8 mouse cellular contexts compared by ENCODE assay signal in the genomic region with DNA sequence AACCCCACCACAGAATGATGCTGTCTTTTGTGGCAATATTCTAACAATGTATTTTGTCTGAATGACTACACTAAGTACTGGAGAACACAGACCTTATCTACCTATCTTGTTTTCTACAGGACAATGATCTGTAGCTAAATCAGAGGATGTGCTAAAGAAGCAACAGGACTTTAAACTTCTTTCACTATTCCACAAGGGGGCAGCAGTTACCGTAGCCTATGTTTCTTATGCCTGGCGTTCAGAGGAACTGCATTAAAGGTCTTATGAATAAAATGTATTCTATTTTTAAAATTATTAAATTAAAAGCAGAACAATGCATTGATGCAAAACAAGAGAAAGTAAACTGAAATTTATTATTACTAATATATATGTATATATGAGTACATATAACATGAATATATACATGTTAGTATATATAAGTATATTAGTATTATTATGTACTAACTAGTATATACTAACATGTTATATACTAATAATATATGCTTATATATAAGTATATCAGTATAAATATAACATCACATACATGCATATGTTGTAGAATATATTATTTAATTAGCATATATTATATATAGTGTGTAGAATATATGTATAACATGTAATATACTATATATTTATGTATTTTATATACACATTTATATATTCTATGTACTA. TPM values are rescaled to one million over a fixed set of nuclear protein-coding genes. Genes with fewer than 3 reads are reported as not detected.
DNase-seq lines count a peak whose midpoint lies in the region; ATAC-seq and TF ChIP-seq lines count a peak whose summit lies in the region.

No protein-coding gene starts in this region.

- no peak overlapping the region for H3K4me3 ChIP-seq in G1E (ENCODE audit: low read depth, low read length)
- H3K4me3 ChIP-seq in neural tube, embryonic 13.5 days = no peak overlapping the region

- H3K27ac ChIP-seq in neural tube, embryonic 13.5 days (replicated peaks) = no peak overlapping the region

- no peak overlapping the region for H3K4me2 ChIP-seq in neural tube, embryonic 13.5 days

- H3K9ac ChIP-seq in neural tube, embryonic 13.5 days = no peak overlapping the region

- ATAC-seq in G1E (ENCODE audit: extremely low read depth, insufficient number of reproducible peaks, low FRiP score, poor library complexity, severe bottlenecking) = peak; percentile 34; the same call in 1 of the 2 replicates
- 0 out of 2 replicates have a peak, but pooled peaks have one; percentile 50 for ATAC-seq in neural tube, embryonic 13.5 days (ENCODE audit: low read depth)

- no peaks in the 10 kb centered on the region for H3K4me1 ChIP-seq in G1E (ENCODE audit: insufficient read depth, low read depth, low read length)
- no peaks in the 10 kb centered on the region for H3K4me1 ChIP-seq in neural tube, embryonic 13.5 days (replicated peaks)

- WGBS in neural tube, embryonic 13.5 days = 10% methylated on average over 2 of the region's 2 CpGs

- H3K9me3 ChIP-seq in G1E (replicated peaks) = no peaks in the 10 kb centered on the region; the same call in 1 of the 2 replicates
- no peaks in the 10 kb centered on the region for H3K9me3 ChIP-seq in neural tube, embryonic 13.5 days

- DNase-seq in layer of hippocampus, adult 11-12 months (ENCODE audit: low spot score) = peak; percentile 20
- no peak for DNase-seq in layer of hippocampus, adult 9-10 months (ENCODE audit: low spot score)
- DNase-seq in G1E (ENCODE audit: low spot score) = peak; percentile 14
- DNase-seq in cerebellum, adult 11-12 months = peak; percentile 35
- DNase-seq in frontal cortex, postnatal 36 days (ENCODE audit: low spot score in 2 of 2) = peak; percentile 25 to 42
- peak; percentile 35 to 67 for DNase-seq in left cerebral cortex, postnatal 25 days (ENCODE audit: low spot score in 2 of 2)
- DNase-seq in urinary bladder, adult 2 months (ENCODE audit: low spot score) = no peak

- peaks cover 17% of the 10 kb centered on the region for H3K27me3 ChIP-seq in G1E (ENCODE audit: insufficient read depth, low read length)
- H3K27me3 ChIP-seq in neural tube, embryonic 13.5 days = no peaks in the 10 kb centered on the region

- intact Hi-C loops in left cerebral cortex, postnatal 25 days (cut with DNase I) = loop anchor here (1.0 to 5.0 kb wide), 3 partner anchors 61 to 445 kb away; no protein-coding TSS in a partner anchor

- TF ChIP-seq CTCF in G1E (IDR thresholded peaks at IDR 0.05; ENCODE audit: low read depth, low read length) = no peak

- no peaks in the 10 kb centered on the region for H3K36me3 ChIP-seq in G1E (replicated peaks)
- no peaks in the 10 kb centered on the region for H3K36me3 ChIP-seq in neural tube, embryonic 13.5 days

RNA-seq across cellular contexts. Expression of gene Arl14, which starts 35.0 kb away (rescaled TPM):
- total RNA-seq in G1E (2014; fragmentation: Nextera tagmentation) (not detected in 2 replicates), G1E (2017) (not detected in 2 replicates)
- polyA plus RNA-seq in G1E (2012) = not detected in 2 replicates
- not detected for total RNA-seq in left cerebral cortex, postnatal 25 days (2021)
- polyA plus RNA-seq in neural tube, embryonic 13.5 days (2015; fragmentation: Nextera tagmentation; extraction: Ambion mirVana) = not detected in 2 replicates
- 1.7 and 3.0 TPM in 2 replicates for polyA plus RNA-seq in urinary bladder, adult 2 months (2012; rRNA removed)

RNA-seq across cellular contexts. Expression of gene Ppm1l, which starts 59.5 kb away (rescaled TPM):
- total RNA-seq in G1E (2014; fragmentation: Nextera tagmentation) (12.8 and 16.6 TPM in 2 replicates), G1E (2017) (4.2 and 5.6 TPM in 2 replicates)
- 1.5 TPM in 2 replicates for polyA plus RNA-seq in G1E (2012)
- 10 to 100 TPM; 77.9 to 86.8 TPM for total RNA-seq in left cerebral cortex, postnatal 25 days (2021)
- polyA plus RNA-seq in neural tube, embryonic 13.5 days (2015; fragmentation: Nextera tagmentation; extraction: Ambion mirVana) = 22.1 and 24.9 TPM in 2 replicates
- 6.7 and 10.3 TPM in 2 replicates for polyA plus RNA-seq in urinary bladder, adult 2 months (2012; rRNA removed)

Comparison
In these comparisons a context has a peak if more than half of its experiments do, and no peak if none do; other contexts are left out.
1. DNase-seq: peak in layer of hippocampus, adult 11-12 months (single experiment), G1E (single experiment), cerebellum, adult 11-12 months (single experiment), frontal cortex, postnatal 36 days (2 of 2) and left cerebral cortex, postnatal 25 days (2 of 2); none in layer of hippocampus, adult 9-10 months (single experiment) and urinary bladder, adult 2 months (single experiment).